Comparison of ENCODE assay signal across 16 mouse cellular contexts in genomic region chr13:91206237-91206636, GRCm38 (mm10). TPM values are rescaled to one million over a fixed set of nuclear protein-coding genes. Genes with fewer than 3 reads are reported as not detected.
DNase-seq lines count a peak whose midpoint lies in the region; ATAC-seq and TF ChIP-seq lines count a peak whose summit lies in the region.
"Had no signal": no experiment of that assay in that cellular context is flagged by ENCODE, and none has a peak within 500 bp of the region (broad histone marks: within the 10 kb centered on the region; RNA-seq: fewer than 3 reads in every experiment).

No protein-coding gene starts in this region.

- TF ChIP-seq CTCF in liver, postnatal 0 days (IDR thresholded peaks at IDR 0.05; ENCODE audit: low read depth) = no peak

- no peak for DNase-seq in liver, postnatal 0 days
- peak; percentile 82 for DNase-seq in MN1 (ENCODE audit: low spot score)
- DNase-seq in fibroblast of lung, adult 2 months (ENCODE audit: low read depth) = peak; percentile 36
- no peak for DNase-seq in natural killer cell, adult 2 months (ENCODE audit: low spot score in 2 of 2)
- DNase-seq in liver, embryonic 11.5 days (ENCODE audit: low spot score) = no peak
- DNase-seq: cerebellum, postnatal 10 days; gastrocnemius, postnatal 36 days; thymus, postnatal 4 days had no signal

- H3K27me3 ChIP-seq in liver, postnatal 0 days (ENCODE audit: insufficient read depth, low read length) = no peaks in the 10 kb centered on the region
- H3K27me3 ChIP-seq in liver, embryonic 12.5 days (replicated peaks) = no peaks in the 10 kb centered on the region
- H3K27me3 ChIP-seq in stomach, embryonic 16.5 days (ENCODE audit: control insufficient read depth, insufficient read depth, low read length) = no peaks in the 10 kb centered on the region
- no peaks in the 10 kb centered on the region for H3K27me3 ChIP-seq in liver, embryonic 11.5 days (replicated peaks; ENCODE audit: control insufficient read depth, insufficient read depth, low read length)
- H3K27me3 ChIP-seq: embryonic facial prominence, embryonic 12.5 days; hindbrain, embryonic 12.5 days had no signal

- peak; percentile 47; the same call in 1 of the 2 replicates for ATAC-seq in liver, postnatal 0 days
- ATAC-seq in liver, embryonic 12.5 days = no peak
- ATAC-seq in stomach, embryonic 16.5 days (ENCODE audit: insufficient read depth, low FRiP score) = peak; percentile 75
- ATAC-seq in liver, embryonic 11.5 days (replicated peaks; ENCODE audit: low FRiP score) = no peak
- no peak for ATAC-seq in granulocyte monocyte progenitor cell, adult 5-6 weeks (replicated peaks; ENCODE audit: poor library complexity, severe bottlenecking)
- ATAC-seq: forebrain, embryonic 14.5 days had no signal

- 74% methylated on average over 5 of the region's 5 CpGs for WGBS in liver, postnatal 0 days (ENCODE audit: insufficient replicate concordance)
- WGBS in liver, embryonic 12.5 days (ENCODE audit: insufficient replicate concordance) = 69% methylated on average over 5 of the region's 5 CpGs
- 64% methylated on average over 5 of the region's 5 CpGs for WGBS in stomach, embryonic 16.5 days
- WGBS in liver, embryonic 11.5 days = 81% methylated on average over 5 of the region's 5 CpGs

- H3K9ac ChIP-seq in liver, postnatal 0 days (replicated peaks) = no peak overlapping the region
- no peak overlapping the region for H3K9ac ChIP-seq in liver, embryonic 12.5 days
- no peak overlapping the region for H3K9ac ChIP-seq in stomach, embryonic 16.5 days (ENCODE audit: low read length)
- H3K9ac ChIP-seq in liver, embryonic 11.5 days (ENCODE audit: low read depth, low read length) = no peak overlapping the region
- H3K9ac ChIP-seq: embryonic facial prominence, embryonic 12.5 days; hindbrain, embryonic 12.5 days; liver, embryonic 14.5 days had no signal

- H3K4me2 ChIP-seq in liver, postnatal 0 days (ENCODE audit: low read depth, low read length) = no peak overlapping the region
- H3K4me2 ChIP-seq in liver, embryonic 12.5 days = no peak overlapping the region
- no peak overlapping the region for H3K4me2 ChIP-seq in stomach, embryonic 16.5 days (ENCODE audit: low read depth, low read length)
- H3K4me2 ChIP-seq in liver, embryonic 11.5 days = no peak overlapping the region
- H3K4me2 ChIP-seq: embryonic facial prominence, embryonic 12.5 days; hindbrain, embryonic 12.5 days had no signal

- no peak overlapping the region for H3K27ac ChIP-seq in liver, postnatal 0 days (ENCODE audit: low read depth)
- H3K27ac ChIP-seq in liver, embryonic 12.5 days = no peak overlapping the region
- H3K27ac ChIP-seq in stomach, embryonic 16.5 days (ENCODE audit: low read length) = peak overlapping the region; percentile 66
- no peak overlapping the region for H3K27ac ChIP-seq in liver, embryonic 11.5 days (ENCODE audit: low read depth, low read length)
- H3K27ac ChIP-seq: embryonic facial prominence, embryonic 12.5 days; hindbrain, embryonic 12.5 days; liver, embryonic 14.5 days; macrophage had no signal

- H3K9me3 ChIP-seq in liver, postnatal 0 days (ENCODE audit: low read length) = no peaks in the 10 kb centered on the region
- no peaks in the 10 kb centered on the region for H3K9me3 ChIP-seq in liver, embryonic 12.5 days (replicated peaks)
- H3K9me3 ChIP-seq in stomach, embryonic 16.5 days (replicated peaks; ENCODE audit: control insufficient read depth, low read length) = no peaks in the 10 kb centered on the region
- no peaks in the 10 kb centered on the region for H3K9me3 ChIP-seq in liver, embryonic 11.5 days (ENCODE audit: control insufficient read depth, low read length)
- H3K9me3 ChIP-seq: embryonic facial prominence, embryonic 12.5 days; hindbrain, embryonic 12.5 days had no signal

- TF ChIP-seq EP300 in liver, postnatal 0 days (IDR thresholded peaks at IDR 0.05; ENCODE audit: low read depth) = no peak

- no peaks in the 10 kb centered on the region for H3K36me3 ChIP-seq in liver, postnatal 0 days (replicated peaks; ENCODE audit: insufficient read depth, low read length)
- H3K36me3 ChIP-seq in liver, embryonic 12.5 days = no peaks in the 10 kb centered on the region
- H3K36me3 ChIP-seq in stomach, embryonic 16.5 days (ENCODE audit: control insufficient read depth, insufficient read depth, low read length) = no peaks in the 10 kb centered on the region
- no peaks in the 10 kb centered on the region for H3K36me3 ChIP-seq in liver, embryonic 11.5 days (ENCODE audit: control insufficient read depth, insufficient read depth, low read length)
- H3K36me3 ChIP-seq: embryonic facial prominence, embryonic 12.5 days; hindbrain, embryonic 12.5 days had no signal

- no peaks in the 10 kb centered on the region for H3K4me1 ChIP-seq in liver, postnatal 0 days (ENCODE audit: insufficient read depth)
- 0 out of 2 replicates have a peak, but pooled peaks cover 2% of the 10 kb centered on the region for H3K4me1 ChIP-seq in liver, embryonic 12.5 days
- no peaks in the 10 kb centered on the region for H3K4me1 ChIP-seq in stomach, embryonic 16.5 days (ENCODE audit: control insufficient read depth, insufficient read depth, low read length)
- H3K4me1 ChIP-seq in liver, embryonic 11.5 days (replicated peaks; ENCODE audit: control insufficient read depth, insufficient read depth, low read length) = no peaks in the 10 kb centered on the region
- H3K4me1 ChIP-seq: embryonic facial prominence, embryonic 12.5 days; hindbrain, embryonic 12.5 days had no signal

- H3K4me3 ChIP-seq in liver, postnatal 0 days (ENCODE audit: low read depth, low read length) = no peak overlapping the region
- H3K4me3 ChIP-seq in liver, embryonic 12.5 days = no peak overlapping the region
- H3K4me3 ChIP-seq in stomach, embryonic 16.5 days (replicated peaks; ENCODE audit: low read length) = no peak overlapping the region
- no peak overlapping the region for H3K4me3 ChIP-seq in liver, embryonic 11.5 days (ENCODE audit: low read depth, low read length)
- H3K4me3 ChIP-seq: embryonic facial prominence, embryonic 12.5 days; hindbrain, embryonic 12.5 days had no signal

RNA-seq across cellular contexts. Expression of gene Atg10, which starts 17.5 kb away (rescaled TPM):
- polyA plus RNA-seq in liver, postnatal 0 days (2015; fragmentation: Nextera tagmentation; extraction: Ambion mirVana) = 4.8 and 5.5 TPM in 2 replicates
- 4.7 TPM in 2 replicates for polyA plus RNA-seq in liver, embryonic 12.5 days (2016; fragmentation: Nextera tagmentation; extraction: Ambion mirVana)
- polyA plus RNA-seq in stomach, embryonic 16.5 days (2015; fragmentation: Nextera tagmentation; extraction: Ambion mirVana) = 15.1 and 15.2 TPM in 2 replicates
- polyA plus RNA-seq in liver, embryonic 11.5 days (2014; fragmentation: Nextera tagmentation; extraction: Ambion mirVana) = 7.9 and 8.2 TPM in 2 replicates
- 10.7 and 16.9 TPM in 2 replicates for total RNA-seq in granulocyte monocyte progenitor cell, adult 5-6 weeks (2014; fragmentation: Nextera tagmentation)
- 15.7 and 18.9 TPM in 2 replicates for total RNA-seq in granulocyte monocyte progenitor cell, adult 5-6 weeks (2017)

Comparison
In these comparisons a context has a peak if more than half of its experiments do, and no peak if none do; other contexts are left out.
1. ATAC-seq: peak in liver, postnatal 0 days (single experiment) and stomach, embryonic 16.5 days (single experiment); none in liver, embryonic 12.5 days (single experiment), liver, embryonic 11.5 days (single experiment) and granulocyte monocyte progenitor cell, adult 5-6 weeks (single experiment).
2. DNase-seq: peak in MN1 (single experiment) and fibroblast of lung, adult 2 months (single experiment); none in liver, postnatal 0 days (single experiment), natural killer cell, adult 2 months (0 of 2) and liver, embryonic 11.5 days (single experiment).